Mouse (Mus musculus) small intestine, adult 2 months (tissue): ENCODE results near the gene Zfp335. TPM values are rescaled to one million over a fixed set of nuclear protein-coding genes. Genes with fewer than 3 reads are reported as not detected.

ENCODE experiments used
- H3K27ac ChIP-seq: fragments of 200-500 bp; 2 replicates; pipeline ENCODE4 v1.5.1; 2012; ENCODE audit warnings: low read depth, low read length, control low read depth, inconsistent platforms; ENCODE audit not compliant: insufficient read depth
- H3K27me3 ChIP-seq: fragments of 200-500 bp; 2 replicates; pipeline ENCODE4 v1.6.1; 2012; ENCODE audit warnings: mild to moderate bottlenecking, moderate library complexity, low read length, inconsistent platforms; ENCODE audit not compliant: control insufficient read depth, insufficient read depth
- H3K36me3 ChIP-seq: fragments of 200-500 bp; 2 replicates; pipeline ENCODE4 v1.6.1; 2012; ENCODE audit warnings: mild to moderate bottlenecking, low read length, control low read depth, inconsistent platforms; ENCODE audit not compliant: control insufficient read depth, insufficient read depth
- H3K4me1 ChIP-seq: fragments of 200-500 bp; 2 replicates; pipeline ENCODE4 v1.6.1; 2012; ENCODE audit warnings: low read length, inconsistent platforms, mixed read lengths; ENCODE audit not compliant: control insufficient read depth, insufficient read depth, insufficient read length
- H3K4me3 ChIP-seq: fragments of 200-500 bp; 2 replicates; pipeline ENCODE4 v1.5.1; 2012; ENCODE audit warnings: low read depth, mild to moderate bottlenecking, control low read depth, inconsistent platforms, low read length, moderate library complexity
- CTCF ChIP-seq: fragments of 200-500 bp; IDR thresholded peaks from 2 replicates; pipeline ENCODE4 v1.5.1; 2012; ENCODE audit warnings: low read depth, mild to moderate bottlenecking, control low read depth, inconsistent platforms, low read length, moderate library complexity, mixed read lengths; ENCODE audit not compliant: insufficient replicate concordance, insufficient read length; ENCODE audit errors: extremely low read depth
- POLR2A ChIP-seq: fragments of 200-500 bp; IDR thresholded peaks from 2 replicates; pipeline ENCODE4 v1.6.1; 2012; ENCODE audit warnings: low read depth, mild to moderate bottlenecking, control low read depth, inconsistent platforms, low read length, moderate library complexity
- WGBS: fragments of 180-500 bp; shearing (Covaris S2); methylation state at CpG from one replicate; pipeline ENCODE4 v1.1.7; 2018; 5-methylcytosine and 5-hydroxymethylcytosine counted together
- polyA plus RNA-seq: library from polyadenylated mRNA; depleted of rRNA; stranded (reverse); fragments of >200 nt; gene quantifications from 2 replicates; pipeline ENCODE4 v1.2.3, GENCODE M21; 2012

Gene Zfp335
- polyA plus RNA-seq, 1 experiment, result 34.1 TPM

DNA sequence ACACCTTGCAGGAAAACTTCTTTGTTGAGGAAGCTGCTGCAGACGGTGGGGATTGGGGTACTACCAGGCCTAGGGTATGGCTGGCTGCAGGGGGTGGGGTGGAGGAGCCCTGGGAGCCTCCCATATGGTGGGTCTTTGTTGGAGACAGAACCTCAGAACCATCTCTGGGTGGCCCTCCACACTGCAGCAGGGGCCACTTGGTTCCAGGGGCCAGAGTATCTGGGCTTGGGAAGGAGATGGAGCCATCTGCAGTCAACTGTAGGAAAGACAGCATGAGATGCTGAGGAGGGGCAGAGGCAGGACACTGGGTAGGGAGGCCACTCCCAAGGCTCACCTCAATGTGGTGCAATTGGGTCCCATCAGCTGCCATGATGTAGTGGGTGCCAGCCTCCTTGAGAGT is 16.9 kb downstream of the Zfp335 start:
- H3K4me1 ChIP-seq, result peaks cover 8% of the 10 kb centered on the region
- H3K4me3 ChIP-seq, result no peak overlapping the region
- no peaks in the 10 kb centered on the region for H3K27me3 ChIP-seq
- H3K36me3 ChIP-seq, result peaks cover 92% of the 10 kb centered on the region
- WGBS, result 77% methylated on average over 1 of the region's 1 CpGs
- TF ChIP-seq POLR2A, result no peak
- TF ChIP-seq CTCF, result no peak
- H3K27ac ChIP-seq, result no peak overlapping the region

GRCm38 (mm10) chr2:164894048-164894447 is 17.5 kb downstream of the Zfp335 start:
- 74% methylated on average over 5 of the region's 5 CpGs for WGBS
- Histone ChIP-seq H3K4me3 (no peak overlapping the region), H3K27ac (no peak overlapping the region), H3K36me3 (peaks cover 92% of the 10 kb centered on the region), H3K4me1 (peaks cover 12% of the 10 kb centered on the region), H3K27me3 (no peaks in the 10 kb centered on the region)
- TF ChIP-seq CTCF (no peak), POLR2A (no peak)

DNA sequence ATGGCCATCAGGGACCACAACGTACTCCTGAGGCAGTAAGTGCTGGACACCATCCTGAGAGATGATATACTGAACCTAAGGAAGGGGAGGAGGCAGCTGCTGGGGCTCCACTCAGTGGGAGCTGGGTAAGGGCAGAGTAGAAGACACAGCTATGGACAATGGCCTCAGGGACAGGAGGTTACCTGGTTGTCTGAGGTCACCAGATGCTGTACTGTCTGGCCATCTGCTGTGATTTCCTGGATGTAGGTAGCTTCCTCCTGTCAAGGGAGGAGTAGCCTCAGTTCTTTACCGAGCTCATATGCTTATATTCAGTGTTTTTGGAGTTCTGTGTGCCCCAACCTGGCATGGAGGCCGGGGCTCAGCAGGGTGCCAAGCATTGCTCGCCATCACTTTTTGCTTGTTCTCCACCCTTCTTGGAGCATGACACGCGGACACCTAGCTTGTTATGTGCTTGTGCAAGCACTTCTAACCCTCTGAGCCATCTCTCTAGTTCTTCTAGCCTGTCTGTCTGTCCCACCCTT is 18.8 kb downstream of the Zfp335 start:
- no peak overlapping the region for H3K4me3 ChIP-seq
- TF ChIP-seq POLR2A (no peak), CTCF (no peak)
- 87% methylated on average over 6 of the region's 6 CpGs for WGBS
- no peaks in the 10 kb centered on the region for H3K27me3 ChIP-seq
- no peak overlapping the region for H3K27ac ChIP-seq
- peaks cover 12% of the 10 kb centered on the region for H3K4me1 ChIP-seq
- peaks cover 91% of the 10 kb centered on the region for H3K36me3 ChIP-seq

DNA sequence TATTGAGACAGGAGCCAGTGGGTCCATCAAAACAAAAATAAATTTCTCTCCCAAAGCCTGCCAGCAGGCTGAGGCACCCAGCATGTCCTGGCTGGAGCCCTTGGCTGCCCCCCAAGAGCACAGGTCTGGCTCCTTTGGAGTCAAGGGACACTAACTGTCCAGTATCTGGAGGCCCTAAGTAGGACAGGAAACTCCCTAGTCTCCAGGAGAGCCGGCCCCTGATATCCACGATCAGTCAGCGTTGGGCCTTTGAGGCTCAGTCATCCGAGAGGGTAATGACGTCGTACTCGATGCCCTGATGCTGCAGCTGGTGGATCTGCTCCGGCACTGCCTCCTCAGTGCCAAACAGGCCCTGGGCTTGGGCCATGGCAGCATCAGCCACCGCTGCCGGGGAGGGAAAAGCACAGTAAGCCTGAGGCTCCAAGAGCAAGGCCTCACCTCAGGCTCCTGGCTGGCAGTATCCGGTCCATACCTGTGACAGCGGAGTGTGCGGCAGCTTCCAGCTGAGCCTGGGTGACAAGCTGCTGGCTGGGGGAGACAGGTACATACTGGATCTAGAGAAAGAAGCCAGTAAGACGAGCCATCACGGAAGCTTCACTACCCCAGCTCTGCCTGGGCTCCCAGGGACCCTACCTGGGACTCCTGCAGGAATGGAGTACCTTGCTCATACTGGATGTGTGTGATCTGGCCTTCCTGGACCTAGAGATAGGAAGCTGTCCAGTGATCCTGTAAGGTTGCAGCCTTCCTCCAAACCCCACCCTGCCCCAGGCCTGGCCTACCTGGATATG is 19.5 kb downstream of the Zfp335 start:
- no peak overlapping the region for H3K27ac ChIP-seq

DNA sequence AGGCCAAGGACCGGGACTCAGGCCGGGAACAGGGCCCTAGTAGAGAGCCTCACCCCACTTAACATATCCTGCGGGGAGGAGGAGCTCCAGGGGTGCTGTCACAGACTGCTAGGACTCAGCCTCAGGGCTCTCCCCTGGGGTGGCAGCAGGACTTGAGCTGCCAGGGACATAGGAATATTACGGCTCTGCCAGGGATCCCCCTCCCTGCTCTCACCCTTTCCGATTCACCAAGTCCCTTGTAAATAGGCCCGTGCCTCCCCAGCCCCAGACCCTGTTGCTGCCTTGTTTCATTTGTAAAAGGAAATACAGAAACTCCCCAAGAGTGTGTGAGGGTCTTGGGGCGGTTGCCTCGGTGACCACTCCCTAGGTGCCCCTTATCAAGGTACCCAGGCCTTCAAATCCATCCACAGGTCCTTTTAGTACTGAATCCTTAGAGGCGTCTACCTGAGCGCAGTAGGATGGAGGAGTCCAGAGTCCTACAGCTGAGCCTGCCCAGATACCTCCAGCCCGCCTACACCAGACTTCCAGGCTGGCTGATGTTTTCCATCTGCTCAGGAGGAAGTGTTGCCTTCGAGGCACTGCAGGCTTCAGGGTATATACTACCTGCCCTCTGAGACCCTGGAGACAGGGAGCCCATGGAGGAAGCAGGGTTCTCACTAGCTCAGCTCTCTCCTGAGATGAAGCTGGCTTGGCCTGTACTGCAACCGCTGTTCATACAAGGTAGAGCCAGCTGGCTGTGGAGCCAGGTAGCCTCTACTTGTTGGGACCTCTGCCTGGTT is 20.3 kb downstream of the Zfp335 start:
- peaks cover 12% of the 10 kb centered on the region for H3K4me1 ChIP-seq
- peaks cover 95% of the 10 kb centered on the region for H3K36me3 ChIP-seq
- WGBS, result 76% methylated on average over 13 of the region's 13 CpGs
- TF ChIP-seq CTCF (no peak), POLR2A (no peak)
- no peak overlapping the region for H3K4me3 ChIP-seq
- H3K27me3 ChIP-seq, result no peaks in the 10 kb centered on the region
- H3K27ac ChIP-seq, result no peak overlapping the region

More for the DNA sequence above, 19.5 kb downstream of the Zfp335 start:
- Histone ChIP-seq H3K36me3 (peaks cover 93% of the 10 kb centered on the region), H3K4me3 (no peak overlapping the region), H3K27me3 (no peaks in the 10 kb centered on the region), H3K4me1 (peaks cover 12% of the 10 kb centered on the region)
- WGBS, result 90% methylated on average over 15 of the region's 15 CpGs
- TF ChIP-seq POLR2A (no peak), CTCF (no peak)

DNA sequence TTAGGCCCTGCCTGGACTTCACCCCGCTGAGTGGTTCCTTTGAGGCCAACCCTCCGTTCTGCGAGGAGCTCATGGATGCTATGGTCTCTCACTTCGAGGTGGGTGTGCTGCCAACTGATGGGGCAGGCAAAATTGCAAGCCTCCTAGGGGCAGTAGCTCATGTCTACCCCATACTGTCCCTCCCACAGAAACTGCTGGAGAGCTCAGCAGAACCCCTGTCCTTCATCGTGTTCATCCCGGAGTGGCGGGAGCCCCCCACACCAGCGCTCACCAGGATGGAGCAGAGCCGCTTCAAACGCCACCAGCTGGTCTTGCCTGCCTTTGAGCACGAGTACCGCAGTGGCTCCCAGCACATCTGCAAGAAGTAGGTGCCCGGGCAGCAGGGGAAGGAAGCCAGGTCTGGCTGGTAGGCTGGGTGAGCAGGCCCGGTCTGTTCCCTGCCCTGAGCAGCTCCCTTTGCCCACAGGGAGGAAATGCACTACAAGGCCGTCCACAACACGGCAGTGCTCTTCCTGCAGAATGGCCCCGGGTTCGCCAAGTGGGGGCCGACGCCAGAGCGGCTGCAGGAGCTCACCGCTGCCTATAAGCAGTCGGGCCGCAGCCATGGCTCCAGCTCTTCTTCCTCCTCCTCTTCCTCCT is 21.0 kb downstream of the Zfp335 start:
- WGBS, result 86% methylated on average over 24 of the region's 24 CpGs
- Histone ChIP-seq H3K4me1 (peaks cover 12% of the 10 kb centered on the region), H3K27me3 (no peaks in the 10 kb centered on the region), H3K4me3 (no peak overlapping the region), H3K36me3 (peaks cover 95% of the 10 kb centered on the region), H3K27ac (peak overlapping the region; percentile 26; the same call in 1 of the 2 replicates)
- no peak for TF ChIP-seq POLR2A
- no peak for TF ChIP-seq CTCF
